Mouse (Mus musculus): ENCODE measurements around the gene Heg1.

Heg1 gene

DNA sequence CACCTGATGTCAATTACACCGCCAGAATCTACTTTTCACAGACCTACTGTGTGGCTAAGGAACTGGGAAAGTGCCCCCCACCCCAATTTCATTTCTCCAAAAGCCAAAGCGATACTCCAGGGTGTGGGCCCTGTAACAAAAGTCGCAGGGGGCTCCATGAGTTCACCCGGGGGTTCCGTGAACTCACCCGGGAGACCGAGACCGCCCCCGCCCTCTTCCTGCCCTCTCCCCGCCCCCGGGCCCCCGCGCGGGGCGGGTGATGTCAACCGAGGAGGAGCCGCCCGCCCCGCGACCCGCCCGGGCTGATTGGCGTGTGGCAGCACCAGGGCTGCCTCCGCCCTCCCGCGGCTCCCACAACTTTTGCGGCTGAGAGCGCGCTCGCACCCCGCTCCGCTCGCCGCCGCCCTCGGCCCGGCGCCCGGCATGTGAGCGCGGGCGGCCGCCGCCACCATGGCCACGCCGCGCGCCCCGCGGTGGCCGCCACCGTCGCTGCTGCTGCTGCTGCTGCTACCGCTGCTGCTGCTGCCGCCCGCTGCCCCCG lies at the start of gene Heg1:
Gene Heg1 (plus strand): TSS at position 209 of the 541 bp plus-strand sequence.
- DNase-seq: peak; percentile 96

DNA sequence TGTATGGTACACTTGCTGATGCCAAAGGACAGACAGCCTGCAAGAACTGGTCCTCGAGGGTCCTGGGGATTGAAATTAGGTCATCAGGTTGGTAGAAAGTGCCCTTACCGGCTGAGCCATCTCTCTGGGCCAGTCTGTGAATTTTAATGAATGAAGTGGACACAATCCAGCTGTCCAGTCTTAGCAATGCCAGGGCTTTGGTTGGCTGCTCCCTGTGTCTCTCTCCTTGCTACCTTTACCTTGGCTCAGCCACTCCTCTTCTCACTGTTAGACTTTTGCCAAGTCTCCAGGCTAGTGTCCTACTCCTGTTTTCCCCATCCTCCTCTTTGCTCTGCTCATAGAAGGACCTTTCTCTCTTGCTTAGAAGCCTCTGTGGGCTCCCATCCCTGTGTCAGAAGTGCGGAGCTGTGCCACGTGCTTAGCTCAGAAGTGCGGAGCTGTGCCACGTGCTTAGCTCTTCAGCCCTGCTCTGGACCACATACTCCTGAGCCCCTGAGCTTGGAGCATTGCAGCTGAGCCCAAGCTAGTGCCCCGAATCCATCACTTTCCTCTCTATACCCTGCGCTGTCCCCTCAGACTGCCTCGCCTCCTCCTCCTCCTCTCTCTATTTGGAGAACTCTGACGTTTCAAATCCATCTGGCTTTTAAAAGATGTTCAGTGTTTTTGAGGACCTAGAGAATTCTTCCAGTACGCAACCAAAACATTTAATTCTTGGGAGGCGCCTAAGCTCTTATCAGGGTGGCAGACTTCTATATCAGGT lies 48.2 kb upstream of the Heg1 start:
- no peak for DNase-seq

DNA sequence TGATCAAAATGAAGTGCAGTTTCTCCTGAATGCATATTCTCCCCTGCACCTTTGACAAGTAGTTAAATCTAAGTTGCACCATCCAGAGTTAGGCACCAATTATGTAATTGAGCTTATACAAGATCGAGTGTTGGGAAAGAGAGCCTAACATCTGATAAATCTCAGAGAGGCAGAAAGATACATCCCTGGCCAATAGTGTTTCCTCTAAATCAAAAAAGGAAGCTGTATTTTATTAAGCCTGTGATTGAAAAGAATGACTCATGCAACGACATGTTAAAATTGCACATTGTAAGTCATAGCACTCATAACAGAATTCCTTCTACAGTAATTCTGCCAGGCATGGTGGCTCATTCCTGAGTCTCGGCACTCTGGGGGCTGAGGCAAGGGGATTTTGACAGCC lies 42.4 kb upstream of the Heg1 start:
- no peak for DNase-seq

DNA sequence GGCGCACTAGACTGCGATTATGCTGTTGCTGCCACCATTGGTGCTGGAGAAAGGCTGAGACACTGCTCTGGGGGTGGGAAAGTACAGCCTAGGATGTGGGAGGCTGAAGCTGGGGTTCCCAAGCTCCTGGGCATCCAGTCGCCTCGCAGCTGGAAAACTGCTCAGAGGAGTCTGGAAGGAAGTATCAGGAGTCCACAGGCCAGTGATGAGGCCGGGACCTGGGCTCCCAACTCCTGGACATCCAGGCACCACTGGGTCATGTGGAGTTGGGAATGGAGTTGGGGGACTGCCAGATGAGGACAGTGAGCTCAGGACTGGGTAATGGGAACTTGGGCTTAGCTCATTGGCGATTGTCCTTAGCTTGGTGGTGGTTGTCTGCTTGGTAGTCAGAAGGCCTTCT lies 31.1 kb upstream of the Heg1 start:
- no peak for DNase-seq

DNA sequence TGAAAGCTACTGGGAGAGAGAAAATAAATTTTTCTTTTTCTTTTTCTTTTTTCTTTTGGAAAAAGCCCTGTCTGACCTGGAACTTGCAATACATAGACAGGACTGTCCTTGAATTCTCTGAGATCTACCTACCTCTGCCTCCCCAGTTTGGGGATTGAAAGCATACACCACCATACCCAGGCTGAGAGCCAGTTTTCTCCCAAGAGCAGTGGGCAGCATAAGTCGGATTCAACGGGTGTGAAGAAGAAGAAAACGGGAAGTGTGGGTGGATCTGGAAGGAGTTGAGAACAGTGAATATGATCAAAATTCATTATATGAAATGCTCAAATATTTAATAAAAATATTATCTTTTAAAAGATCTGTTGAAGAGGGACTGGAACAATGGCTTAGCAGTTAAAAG lies 28.7 kb upstream of the Heg1 start:
- no peak for DNase-seq

DNA sequence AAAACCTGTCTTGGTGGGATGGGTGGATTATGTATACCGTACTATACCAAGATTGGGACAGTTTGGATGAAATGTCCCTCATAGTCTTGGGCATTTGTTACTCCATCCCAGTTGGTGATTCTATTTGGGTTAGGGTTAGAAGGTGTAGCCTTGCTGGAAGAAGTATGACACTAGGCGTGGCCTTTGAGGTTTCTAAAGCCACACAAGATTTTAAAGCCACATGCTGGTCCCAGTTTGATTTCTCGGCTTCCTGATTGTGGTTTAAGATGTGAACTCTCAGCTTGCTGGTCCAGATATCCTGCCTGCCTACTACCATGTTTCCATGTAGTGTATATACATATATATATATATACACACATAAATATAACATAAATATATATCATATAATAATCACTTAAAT lies 27.0 kb upstream of the Heg1 start:
- DNase-seq: no peak

DNA sequence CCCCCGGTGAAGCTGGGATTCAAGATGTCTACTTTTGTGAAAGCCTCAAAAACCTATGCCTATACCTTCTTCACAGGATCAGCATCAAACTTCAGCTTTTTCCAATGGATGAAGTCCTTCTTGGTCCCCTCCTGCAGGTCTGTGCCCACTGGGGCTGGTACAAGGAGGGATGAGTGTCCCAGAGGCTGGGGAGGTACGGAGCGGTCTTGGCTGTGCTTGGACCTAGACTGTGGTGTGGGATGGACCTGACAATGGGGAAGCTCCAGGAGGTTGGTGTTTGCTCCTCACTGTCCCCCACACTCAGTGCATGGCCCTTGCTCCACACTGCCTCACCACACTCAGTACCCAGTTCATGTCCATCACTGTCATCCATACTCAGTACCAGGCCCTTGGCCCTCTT lies 26.0 kb upstream of the Heg1 start:
- DNase-seq: no peak

DNA sequence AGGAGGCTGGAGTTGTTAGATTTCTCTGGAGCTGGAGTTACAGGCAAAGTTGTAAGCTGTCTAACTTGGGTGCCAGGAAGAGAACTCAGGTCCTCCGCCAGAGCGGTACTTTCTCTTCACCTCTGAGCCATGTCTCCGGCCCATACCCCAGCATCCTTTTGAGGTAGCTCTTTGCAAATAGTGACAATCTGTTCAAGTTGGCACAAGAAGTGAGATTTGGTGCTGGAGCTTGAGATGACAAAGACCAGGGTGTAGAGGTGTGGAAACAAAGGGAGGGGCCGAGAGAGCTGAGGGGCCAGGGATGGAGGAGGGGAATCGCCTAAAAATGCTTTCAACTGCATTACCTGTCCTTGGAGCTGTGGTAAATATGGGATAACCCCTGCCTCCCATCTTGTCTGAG lies 24.6 kb upstream of the Heg1 start:
- no peak for DNase-seq

DNA sequence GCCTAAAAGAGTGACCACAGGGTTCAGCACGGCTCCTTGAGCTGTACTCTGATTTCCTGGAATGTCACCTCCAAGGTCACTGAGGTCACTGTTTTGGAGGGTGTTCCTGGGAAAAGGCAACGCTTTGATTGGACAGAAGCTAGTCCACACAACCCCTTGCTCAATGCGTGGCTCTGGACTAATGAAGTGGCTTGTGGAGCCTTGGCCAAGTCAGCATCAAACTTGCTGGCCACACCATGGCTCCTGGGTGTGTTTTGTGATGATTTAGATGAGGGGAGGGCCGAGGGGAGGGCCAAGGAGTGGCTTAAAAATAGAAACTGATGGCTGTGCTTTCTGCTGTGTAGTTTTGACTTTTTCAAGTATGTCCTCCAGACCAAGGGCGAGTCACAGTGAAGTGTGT lies 24.0 kb upstream of the Heg1 start:
- DNase-seq: no peak

DNA sequence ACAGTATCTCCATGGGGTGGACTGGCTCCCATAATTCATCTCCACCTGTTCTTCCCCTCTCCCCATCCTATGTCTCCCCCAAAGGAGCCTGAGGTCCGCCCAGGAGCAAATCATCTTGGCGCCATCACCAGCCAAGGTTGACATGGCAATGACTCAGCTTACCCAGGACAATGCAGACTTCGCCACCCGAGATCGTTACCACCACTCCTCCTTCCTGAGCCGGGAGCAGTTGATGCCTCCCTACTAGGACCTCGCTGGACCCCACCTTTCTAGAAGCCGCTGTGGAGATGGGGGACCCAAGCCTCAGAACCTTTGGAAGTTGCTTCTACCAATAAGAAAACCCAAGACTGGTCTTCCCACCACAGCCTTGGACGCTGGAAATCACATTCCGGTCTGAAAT lies 21.3 kb upstream of the Heg1 start:
- no peak for DNase-seq

DNA sequence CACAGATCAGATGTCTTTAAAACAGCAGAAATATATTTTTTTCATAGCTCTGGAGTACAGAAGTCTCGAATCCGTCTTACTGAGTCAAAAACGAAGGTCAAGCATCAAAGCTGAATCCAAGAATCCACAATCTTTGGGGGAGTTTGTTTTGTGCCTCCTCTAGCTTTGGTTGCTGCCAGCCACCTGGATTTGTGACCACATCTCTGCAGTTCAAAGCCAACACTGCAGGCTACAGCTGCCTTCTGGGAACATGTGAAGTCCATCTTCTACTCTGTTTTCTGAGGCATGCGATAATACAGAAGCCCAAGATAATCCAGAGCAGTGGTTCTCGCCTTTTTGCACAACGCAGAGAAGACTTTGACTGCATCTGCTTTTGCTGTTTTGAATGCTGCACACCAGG lies 17.9 kb upstream of the Heg1 start:
- no peak for DNase-seq

DNA sequence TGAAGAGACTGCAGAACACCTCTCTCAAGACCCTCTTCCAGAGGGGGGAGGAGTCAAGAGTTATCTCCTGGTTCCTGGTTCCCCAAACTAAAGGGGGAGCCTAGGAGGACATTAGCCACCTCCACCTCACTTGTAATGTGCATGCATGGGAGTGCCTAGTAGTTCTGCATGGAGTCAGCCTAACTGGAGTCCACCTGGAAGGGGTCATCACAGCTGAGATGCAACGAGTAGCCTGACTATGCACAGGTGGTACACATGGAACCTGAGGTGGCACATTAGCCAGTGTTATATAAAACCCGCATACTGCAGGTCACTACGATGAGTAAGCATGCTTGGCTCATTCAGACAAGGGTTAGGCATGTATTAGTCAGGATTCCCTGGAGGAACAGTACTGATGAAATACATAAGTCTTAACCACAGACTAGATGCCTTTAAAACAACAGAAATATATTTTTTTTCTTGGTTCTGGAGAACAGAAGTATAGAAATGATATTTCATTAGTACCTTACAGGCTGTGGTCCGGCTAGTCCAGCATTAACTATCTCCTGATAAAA lies 17.1 kb upstream of the Heg1 start:
- no peak for DNase-seq

DNA sequence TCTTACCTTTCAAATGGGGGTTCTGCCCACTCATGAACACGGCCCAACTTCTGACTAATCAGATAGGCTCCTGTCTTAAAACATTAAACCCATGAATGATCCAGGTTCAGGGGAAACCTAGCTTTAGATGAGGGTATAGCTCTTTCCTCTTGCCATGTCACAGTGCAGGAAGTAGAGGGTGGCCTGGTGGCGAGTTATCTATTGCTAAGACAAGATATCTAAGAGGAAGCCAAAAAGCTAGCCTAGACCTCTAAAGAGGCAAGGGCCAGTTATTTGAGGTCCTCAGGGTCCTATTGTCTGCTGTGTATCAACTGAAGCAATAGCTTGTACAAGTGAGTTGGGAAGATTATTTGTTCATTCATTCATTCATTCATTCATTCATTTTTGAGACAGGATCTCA lies 15.7 kb upstream of the Heg1 start:
- no peak for DNase-seq

DNA sequence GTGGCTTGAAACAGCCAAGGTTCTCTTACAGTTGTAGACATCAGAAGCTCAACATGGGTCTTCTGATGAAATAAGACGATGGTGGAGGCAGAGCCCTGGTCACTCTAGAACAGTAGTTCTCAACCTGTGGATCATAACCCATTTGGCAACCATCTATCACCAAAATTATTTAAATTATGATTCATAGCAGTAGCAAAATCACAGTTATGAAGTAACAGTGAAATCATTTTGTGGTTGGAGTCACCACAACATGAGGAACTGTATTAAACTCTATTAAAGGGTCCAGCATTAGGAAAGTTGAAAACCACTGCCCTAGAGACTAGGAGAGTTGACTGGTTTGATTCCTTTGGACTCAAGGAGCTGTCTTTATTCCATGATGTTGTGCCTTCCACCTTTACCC lies 15.1 kb upstream of the Heg1 start:
- DNase-seq: no peak

DNA sequence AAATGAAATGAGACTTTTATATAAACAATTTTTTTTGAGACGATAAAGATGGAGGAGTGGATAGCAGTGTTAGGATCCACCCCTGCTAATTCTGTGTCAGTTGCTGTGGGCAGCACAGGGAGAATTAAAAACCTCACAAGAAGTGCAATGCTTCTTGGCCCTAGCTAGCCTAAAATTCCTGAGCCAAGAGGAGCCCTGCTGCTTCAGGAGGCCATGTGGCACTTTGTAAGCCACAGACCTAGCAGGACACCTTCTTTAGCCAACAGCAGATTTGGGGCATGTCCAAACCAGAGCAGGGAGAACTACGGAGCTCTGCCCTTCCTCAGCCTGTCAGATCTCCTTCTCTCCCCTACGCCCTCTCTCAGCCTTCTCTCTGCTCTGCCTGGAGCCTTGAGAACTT lies 13.8 kb upstream of the Heg1 start:
- no peak for DNase-seq

DNA sequence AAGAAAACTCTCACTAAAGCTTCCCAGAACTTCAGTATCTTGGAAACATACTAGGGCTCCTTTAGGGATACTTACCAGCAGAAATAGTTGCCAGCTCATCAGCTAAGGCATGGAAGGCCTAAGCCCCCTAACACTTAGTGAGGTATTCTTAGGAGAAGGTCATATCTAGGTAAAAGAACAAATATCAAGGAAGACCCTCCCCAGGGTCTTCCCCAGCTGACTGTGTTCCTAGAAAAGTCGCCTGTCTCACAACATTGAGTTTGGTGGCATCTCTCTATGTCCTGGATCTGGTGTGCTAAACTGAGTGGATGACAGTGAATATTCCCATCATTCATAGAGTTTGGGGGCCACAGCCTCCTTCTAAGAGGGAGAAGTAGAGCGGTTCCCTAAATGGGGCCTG lies 13.2 kb upstream of the Heg1 start:
- DNase-seq: no peak

DNA sequence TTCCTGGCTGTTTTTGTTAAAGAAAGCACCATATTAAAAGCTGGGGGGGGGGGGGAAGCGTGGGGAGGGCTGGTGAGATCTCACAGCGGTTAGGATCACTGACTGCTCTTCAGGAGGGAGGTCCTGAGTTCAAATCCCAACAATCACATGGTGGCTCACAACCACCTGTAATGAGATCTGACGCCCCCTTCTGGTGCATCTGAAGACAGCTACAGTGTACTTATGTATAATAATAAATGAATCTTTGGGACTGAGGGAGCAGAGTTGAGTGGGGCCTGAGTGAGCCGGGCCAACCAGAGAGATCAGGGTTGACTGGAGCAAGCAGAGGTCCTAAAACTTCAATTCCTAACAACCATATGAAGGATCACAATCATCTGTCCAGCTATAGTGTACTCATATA lies 12.0 kb upstream of the Heg1 start:
- no peak for DNase-seq

DNA sequence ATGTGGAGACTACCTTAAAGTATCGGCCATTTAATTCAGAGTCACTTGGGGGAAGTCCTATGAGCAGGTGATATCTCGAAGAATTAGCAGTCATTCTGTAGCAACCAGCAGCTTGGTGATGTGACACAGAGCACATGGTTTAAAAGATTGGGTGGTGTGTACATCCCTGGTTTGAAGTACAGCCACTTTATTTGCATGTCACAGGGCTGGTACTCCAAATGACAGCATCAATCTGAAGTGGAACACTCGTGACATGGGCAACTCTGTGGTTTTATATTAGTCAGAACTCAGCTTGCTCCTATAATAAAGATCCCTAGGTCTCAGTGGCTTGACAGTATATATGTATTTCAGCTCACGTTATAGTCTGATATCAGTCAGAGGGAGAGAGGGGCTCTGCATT lies 11.5 kb upstream of the Heg1 start:
- DNase-seq: no peak

DNA sequence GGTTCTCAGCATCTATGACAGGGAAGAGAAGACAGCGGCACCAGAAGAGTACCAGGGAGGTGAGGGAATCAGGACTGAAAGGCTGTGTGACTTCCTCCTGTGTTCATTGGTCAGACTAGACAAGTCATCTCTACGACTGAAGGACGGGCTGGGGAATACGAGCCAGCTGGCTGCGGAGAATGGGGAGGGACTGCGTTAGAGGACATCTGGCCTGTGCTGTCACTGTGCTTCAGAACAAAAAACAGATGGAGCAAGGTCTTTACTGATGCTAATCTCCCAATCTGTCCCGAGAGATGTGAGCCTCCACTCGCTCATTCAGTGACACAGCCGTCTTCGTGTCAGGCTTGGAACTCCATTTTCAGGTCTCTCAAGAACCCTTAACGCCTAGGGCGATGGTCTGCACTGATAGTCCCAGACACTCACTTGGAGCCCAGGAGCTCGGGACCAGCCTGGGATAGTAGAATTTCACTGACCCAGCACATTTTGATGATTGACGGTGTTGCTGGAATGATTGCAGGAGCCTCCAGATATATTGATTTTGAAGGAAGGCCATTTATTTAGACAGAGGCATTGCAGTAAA lies 10.6 kb upstream of the Heg1 start:
- no peak for DNase-seq

DNA sequence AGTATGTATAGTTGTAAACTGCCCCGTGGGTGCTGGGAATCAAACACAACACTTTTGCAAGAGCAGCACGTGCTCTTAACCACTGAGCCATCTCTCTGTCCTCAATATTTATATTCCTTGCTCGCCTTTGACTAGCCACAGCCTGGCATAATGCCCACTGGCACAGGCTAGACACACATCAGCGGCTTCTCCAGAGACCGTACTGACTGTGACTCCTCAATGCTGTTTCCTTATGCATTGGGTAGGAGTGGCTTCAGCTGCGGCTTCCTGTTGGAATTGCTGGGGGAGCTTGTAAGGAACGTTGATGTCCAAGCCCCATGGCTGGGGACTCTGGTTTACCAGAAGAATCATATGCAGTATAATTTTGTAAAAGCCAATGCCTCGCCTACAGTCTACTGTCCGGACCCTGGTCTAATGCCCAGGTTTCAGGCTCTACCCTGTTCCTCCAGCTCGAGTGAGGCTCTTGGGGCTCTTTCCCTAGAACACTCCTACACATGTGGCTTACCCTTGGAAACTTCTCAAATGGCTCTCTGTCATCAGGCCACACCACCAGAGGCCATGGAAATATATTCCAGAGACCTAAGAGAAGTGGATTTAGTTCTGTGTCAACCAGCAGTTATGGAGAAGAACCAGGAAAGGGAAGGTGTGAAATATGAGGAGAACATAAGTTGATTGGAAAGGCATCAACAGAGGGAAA lies 8.9 kb upstream of the Heg1 start:
- DNase-seq: no peak

DNA sequence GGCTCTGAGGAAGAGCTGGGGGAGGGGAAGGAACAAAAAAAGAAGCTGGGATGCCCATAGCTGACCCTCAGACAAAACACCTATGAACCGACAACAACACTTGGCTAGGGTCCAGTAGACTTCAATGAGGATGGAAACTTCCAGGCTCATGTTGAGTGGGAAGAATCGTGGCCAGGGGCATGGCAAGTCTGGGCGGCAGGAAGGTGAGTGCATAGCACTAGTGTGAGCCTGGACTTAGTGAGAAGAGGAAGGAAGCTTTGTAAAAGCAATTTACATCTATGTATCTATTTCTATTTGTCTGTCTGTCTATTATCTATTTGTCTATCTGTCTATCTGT lies 8.4 kb upstream of the Heg1 start:
- no peak for DNase-seq

DNA sequence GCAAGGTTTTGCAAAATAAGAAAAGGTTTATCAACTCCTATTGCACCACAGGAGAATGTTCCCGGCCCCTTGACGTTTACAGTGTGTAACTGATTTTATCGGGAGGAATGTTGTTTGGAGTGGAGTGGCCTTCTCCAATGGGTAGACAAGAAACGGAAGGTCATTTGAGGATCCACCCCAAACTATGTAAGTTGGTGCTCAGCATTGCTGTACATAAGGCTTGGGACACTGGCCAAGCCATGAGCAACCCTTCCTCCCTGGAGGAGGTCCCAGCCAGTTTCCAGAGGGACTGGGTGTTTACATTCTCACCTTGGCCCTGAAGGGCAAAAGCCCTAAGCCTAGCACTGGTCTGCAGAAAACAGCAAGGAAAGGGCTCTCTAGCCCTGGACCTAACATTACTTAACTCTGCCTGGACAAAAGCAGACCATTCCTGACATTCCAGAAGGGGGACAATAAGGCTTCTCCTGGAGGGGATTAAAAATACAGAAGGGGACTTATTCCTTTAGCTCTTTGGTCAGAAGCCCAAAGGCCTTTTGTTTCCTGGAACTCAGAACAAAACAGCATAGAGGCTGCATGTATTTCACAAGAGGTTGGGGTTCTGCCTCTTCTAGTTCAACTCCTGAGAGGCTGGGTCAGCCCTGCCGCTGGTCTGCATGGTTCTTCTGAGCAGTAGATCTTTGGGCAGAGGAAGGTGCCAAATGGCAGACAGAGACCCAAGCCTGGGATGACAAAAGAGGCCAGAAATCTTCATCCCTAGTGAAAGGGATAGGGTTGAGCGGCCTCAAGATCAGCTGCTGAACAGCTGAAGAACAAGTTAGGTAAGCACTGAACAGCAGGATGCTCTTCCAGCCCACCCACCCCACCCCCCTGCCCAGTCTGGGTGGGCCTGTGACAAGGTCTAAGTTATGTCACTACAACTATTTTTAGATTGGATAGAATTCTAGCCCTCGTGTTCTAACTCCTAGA lies 7.5 kb upstream of the Heg1 start:
- DNase-seq: no peak

DNA sequence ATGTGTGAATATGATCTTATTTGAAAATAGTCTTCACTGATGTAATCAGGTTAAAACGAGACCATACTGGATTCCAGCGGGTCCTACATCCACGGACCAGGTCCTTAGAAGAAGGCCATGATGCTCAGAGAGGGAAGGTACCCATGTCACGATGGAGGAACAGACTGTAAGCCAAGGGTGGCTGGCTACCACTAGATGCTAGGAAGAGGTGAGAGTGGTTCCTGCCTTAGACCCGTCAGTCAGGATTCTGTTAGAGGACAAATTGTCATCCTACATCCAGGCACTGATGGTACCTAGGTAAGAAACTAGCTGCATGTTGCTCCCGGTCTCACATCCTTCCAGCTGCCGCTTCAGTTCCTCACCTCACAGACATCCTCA lies 6.9 kb upstream of the Heg1 start:
- DNase-seq: no peak
